Mouse (Mus musculus) C2C12 (cell line): ENCODE measurements around the gene Ccm2. TPM values are rescaled to one million over a fixed set of nuclear protein-coding genes. Genes with fewer than 3 reads are reported as not detected.
"Not testable (repeated sequence)": the region's sequence is repeated elsewhere in the genome, so short reads cannot be mapped to it uniquely, and the experiment has no call there.

Experiments used
- H3K27me3 ChIP-seq: one replicate; pipeline ENCODE4 v1.6.1; 2011; ENCODE audit not compliant: control insufficient read depth, insufficient read depth, insufficient read length
- H3K36me3 ChIP-seq: one replicate; pipeline ENCODE4 v1.6.1; 2011; ENCODE audit not compliant: control insufficient read depth, insufficient read depth
- H3K4me3 ChIP-seq: one replicate; pipeline ENCODE4 v1.5.1; 2011; ENCODE audit warnings: mild to moderate bottlenecking, control low read depth; ENCODE audit not compliant: poor library complexity, insufficient read depth, severe bottlenecking
- H3K79me2 ChIP-seq: one replicate; pipeline ENCODE4 v1.6.1; 2011; ENCODE audit not compliant: control insufficient read depth, insufficient read depth
- H3K79me3 ChIP-seq: one replicate; pipeline ENCODE4 v1.6.1; 2011; ENCODE audit warnings: low read depth, control low read depth
- H3ac ChIP-seq: one replicate; pipeline ENCODE3; 2011; ENCODE audit warnings: low read depth; ENCODE audit not compliant: control insufficient read depth, insufficient read length
- CEBPB ChIP-seq: IDR thresholded peaks from one replicate; pipeline ENCODE4 v1.6.1; 2011; ENCODE audit warnings: low read depth, mild to moderate bottlenecking, control low read depth, moderate library complexity
- CTCF ChIP-seq: IDR thresholded peaks from one replicate; pipeline ENCODE4 v1.5.1; 2011; ENCODE audit not compliant: control insufficient read depth, insufficient read depth, insufficient read length
- FOSL1 ChIP-seq: IDR thresholded peaks from one replicate; pipeline ENCODE4 v1.8.0; 2011; ENCODE audit warnings: mild to moderate bottlenecking, low read length; ENCODE audit not compliant: poor library complexity, insufficient read depth, severe bottlenecking
- MAX ChIP-seq: IDR thresholded peaks from one replicate; pipeline ENCODE4 v1.6.1; 2011; ENCODE audit warnings: mild to moderate bottlenecking, control low read depth
- MYOD1 ChIP-seq: IDR thresholded peaks from one replicate; pipeline ENCODE4 v1.6.1; 2011; ENCODE audit warnings: low read depth; ENCODE audit not compliant: control insufficient read depth, insufficient read length
- MYOG ChIP-seq: IDR thresholded peaks from one replicate; pipeline ENCODE4 v1.6.1; 2011; ENCODE audit not compliant: control insufficient read depth, insufficient read length; ENCODE audit errors: extremely low read depth
- USF1 ChIP-seq: IDR thresholded peaks from one replicate; pipeline ENCODE4 v1.6.1; 2011; ENCODE audit warnings: low read depth, mild to moderate bottlenecking, control low read depth, moderate library complexity
- polyA plus RNA-seq: library from polyadenylated mRNA; unstranded; fragments of >200 nt; fragmentation: generic; extraction: Trizol; gene quantifications from one replicate; pipeline ENCODE4 v1.2.1, GENCODE M21; 2012; ENCODE audit warnings: missing spikeins

Ccm2 gene
- polyA plus RNA-seq, 1 experiment: 90.7 TPM

DNA sequence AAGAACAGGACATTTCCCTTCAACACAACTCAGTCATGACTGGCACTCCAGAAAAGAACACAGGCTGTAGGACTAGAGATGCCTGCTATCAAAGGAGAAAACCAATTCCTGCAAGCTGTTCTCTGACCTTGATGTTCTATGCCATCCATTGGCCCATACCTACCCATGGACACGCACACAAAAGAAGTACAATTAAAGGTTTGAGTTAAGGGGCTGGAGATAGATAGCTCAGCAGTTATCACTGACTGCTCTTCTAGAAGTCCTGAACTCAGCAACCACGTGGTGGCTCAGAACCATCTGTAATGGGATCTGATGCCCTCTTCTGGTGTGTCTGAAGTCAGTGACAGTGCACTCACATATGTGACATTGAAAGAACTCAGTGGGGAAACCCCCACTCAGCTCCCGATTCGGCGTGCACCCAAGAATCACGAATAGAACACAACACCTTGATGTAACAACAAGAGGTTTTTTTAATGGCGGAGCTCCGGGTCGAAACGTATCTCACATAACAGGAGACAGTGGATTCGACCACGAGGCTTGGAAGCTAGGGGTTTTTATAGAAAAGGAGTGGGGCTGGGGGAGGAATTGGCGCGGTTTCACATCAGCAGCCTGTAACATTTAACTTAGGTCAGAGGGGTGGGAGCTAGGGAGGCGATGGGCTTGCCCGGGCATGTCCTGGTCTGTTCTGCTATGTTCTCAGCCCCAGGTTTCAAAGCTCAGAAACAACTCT lies 20.0 kb upstream of the Ccm2 start:
- Histone ChIP-seq H3K79me2 (peaks cover 37% of the 10 kb centered on the region), H3ac (peak overlapping the region; percentile 76), H3K36me3 (peaks cover 37% of the 10 kb centered on the region), H3K79me3 (peaks cover 33% of the 10 kb centered on the region), H3K4me3 (peak overlapping the region; percentile 88)
- TF ChIP-seq USF1 (peak; percentile 77), MAX (peak; percentile 94)
- H3K27me3 ChIP-seq: not testable (repeated sequence)

DNA sequence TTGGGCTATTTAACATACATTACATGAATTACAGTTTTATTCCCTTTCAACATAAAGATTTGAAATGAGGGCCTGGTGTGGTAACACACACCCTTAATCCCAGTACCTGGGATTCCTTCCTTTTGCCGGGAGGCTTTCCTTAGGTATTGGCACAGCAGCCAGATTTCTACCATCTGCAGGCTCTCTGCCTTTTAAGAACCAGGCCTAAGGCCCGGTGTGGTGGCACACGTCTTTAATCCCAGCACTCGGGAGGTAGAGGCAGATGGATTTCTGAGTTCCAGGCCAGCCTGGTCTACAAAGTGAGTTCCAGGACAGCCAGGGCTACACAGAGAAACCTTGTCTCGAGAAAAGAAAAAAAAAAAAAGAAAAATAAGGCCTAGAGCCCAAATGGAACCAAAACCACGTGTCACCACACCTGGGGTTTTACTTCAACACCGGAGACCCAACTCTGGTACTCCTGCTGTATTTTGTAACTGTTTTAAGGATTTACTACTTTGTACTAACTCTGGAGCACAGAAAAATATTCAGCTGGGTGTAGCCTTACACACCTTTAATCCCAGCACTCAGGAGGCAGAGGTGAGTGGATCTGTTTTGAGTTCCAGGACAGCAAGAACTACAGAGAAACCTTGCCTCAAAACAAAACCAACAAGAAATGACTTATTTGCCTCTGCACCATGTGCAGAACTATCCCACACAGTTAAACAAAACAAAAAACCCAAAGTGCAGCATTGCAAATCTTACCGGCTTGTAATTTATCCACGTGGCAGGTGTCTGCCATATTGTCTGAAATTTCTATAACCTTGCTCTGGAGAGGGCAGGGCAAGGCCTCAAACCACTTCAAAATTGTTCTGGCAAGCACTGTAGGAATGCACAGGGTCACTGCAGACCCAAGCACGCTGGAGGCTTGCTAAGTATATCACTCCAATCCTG lies 19.2 kb upstream of the Ccm2 start:
- TF ChIP-seq USF1 (no peak), MYOG (no peak), MYOD1 (no peak), CEBPB (no peak), FOSL1 (no peak), CTCF (no peak), MAX (no peak)
- Histone ChIP-seq H3K36me3 (peaks cover 37% of the 10 kb centered on the region), H3K4me3 (peak overlapping the region; percentile 88)

DNA sequence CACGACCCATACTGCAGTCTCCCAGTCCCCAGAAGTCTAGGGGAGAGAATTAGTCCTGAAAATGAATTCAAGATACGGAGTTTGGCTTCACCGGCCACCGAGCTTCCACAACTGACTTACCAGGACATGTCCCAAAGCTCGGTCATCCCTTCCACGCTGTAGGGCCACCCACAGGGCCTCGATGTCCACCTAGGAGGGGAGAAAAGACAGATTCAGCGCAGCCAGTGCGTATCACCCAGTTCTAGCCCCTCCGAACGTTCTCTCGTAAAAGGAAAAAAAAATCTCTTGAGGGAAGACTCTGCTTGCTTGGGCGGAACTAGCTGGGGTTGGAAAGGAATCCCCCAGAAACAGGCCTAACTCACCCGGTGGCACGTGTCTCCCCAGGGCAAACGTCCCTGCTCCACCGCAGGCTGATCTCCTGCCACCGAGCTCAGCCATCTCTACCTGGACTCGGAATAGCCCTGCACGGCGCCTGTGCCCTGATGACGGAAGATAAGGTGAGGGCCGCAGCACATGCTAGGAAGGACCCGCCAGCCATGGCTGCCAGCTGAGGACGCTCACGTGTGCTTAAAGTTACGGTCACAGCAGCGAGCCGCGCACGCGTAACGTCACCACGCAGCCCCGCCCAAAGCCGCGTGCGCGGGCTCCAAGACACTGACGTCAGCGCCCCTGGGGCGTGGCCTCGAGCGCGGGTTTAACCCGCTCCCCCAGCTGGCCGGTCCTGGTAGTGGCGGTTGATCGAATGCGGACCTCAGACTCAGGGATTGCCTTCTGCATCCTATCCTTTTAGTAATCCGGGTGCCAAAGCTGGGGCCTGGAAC lies 18.3 kb upstream of the Ccm2 start:
- Histone ChIP-seq H3ac (peak overlapping the region; percentile 91), H3K27me3 (no peaks in the 10 kb centered on the region), H3K36me3 (peaks cover 37% of the 10 kb centered on the region), H3K4me3 (peak overlapping the region; percentile 88), H3K79me2 (peaks cover 37% of the 10 kb centered on the region), H3K79me3 (peaks cover 33% of the 10 kb centered on the region)
- TF ChIP-seq MAX: peak; percentile 99
- no peak for TF ChIP-seq MYOD1
- TF ChIP-seq CTCF: peak; percentile 62
- TF ChIP-seq MYOG: no peak
- TF ChIP-seq FOSL1: no peak
- peak; percentile 65 for TF ChIP-seq USF1
- no peak for TF ChIP-seq CEBPB

More for the DNA sequence above, 19.2 kb upstream of the Ccm2 start:
- Histone ChIP-seq H3K79me3 (peaks cover 33% of the 10 kb centered on the region), H3K79me2 (peaks cover 37% of the 10 kb centered on the region), H3K27me3 (no peaks in the 10 kb centered on the region), H3ac (peak overlapping the region; percentile 91)

- Histone ChIP-seq H3ac (no peak overlapping the region), H3K79me2 (peaks cover 37% of the 10 kb centered on the region), H3K36me3 (peaks cover 29% of the 10 kb centered on the region), H3K79me3 (peaks cover 33% of the 10 kb centered on the region), H3K4me3 (no peak overlapping the region), H3K27me3 (no peaks in the 10 kb centered on the region)
- TF ChIP-seq MAX (no peak), CTCF (no peak), USF1 (no peak), MYOD1 (no peak), CEBPB (no peak), FOSL1 (no peak), MYOG (no peak)
Observed at GRCm38 (mm10) chr11:6529961-6530360, 16.7 kb upstream of the Ccm2 start.

GRCm38 (mm10) chr11:6530746-6531145 lies 15.9 kb upstream of the Ccm2 start:
- H3K4me3 ChIP-seq: no peak overlapping the region
- TF ChIP-seq MYOD1: no peak
- TF ChIP-seq CTCF: no peak
- TF ChIP-seq FOSL1: no peak
- no peak for TF ChIP-seq CEBPB
- TF ChIP-seq USF1: no peak
- no peak for TF ChIP-seq MYOG
- TF ChIP-seq MAX: no peak
- H3K79me2 ChIP-seq: peaks cover 29% of the 10 kb centered on the region
- peaks cover 21% of the 10 kb centered on the region for H3K36me3 ChIP-seq
- H3ac ChIP-seq: no peak overlapping the region
- H3K27me3 ChIP-seq: no peaks in the 10 kb centered on the region
- H3K79me3 ChIP-seq: peaks cover 26% of the 10 kb centered on the region
